Mouse (Mus musculus) cortical plate, adult 2 months (tissue): ENCODE measurements around the gene H2-T3.

Experiments used
- CTCF ChIP-seq: fragments of 200-500 bp; IDR thresholded peaks from 2 replicates; pipeline ENCODE4 v1.5.1; 2011; ENCODE audit warnings: mild to moderate bottlenecking, control low read depth, low read length; ENCODE audit not compliant: insufficient read depth; ENCODE audit errors: extremely low read depth
- POLR2A ChIP-seq: fragments of 200-500 bp; IDR thresholded peaks from 2 replicates; pipeline ENCODE4 v1.6.1; 2011; ENCODE audit warnings: mild to moderate bottlenecking, low read length, control low read depth; ENCODE audit not compliant: insufficient read depth; ENCODE audit errors: extremely low read depth

GRCm38 (mm10) chr17:36237321-36237921, 47.3 kb upstream of the H2-T3 start:
- no peak for TF ChIP-seq POLR2A
- no peak for TF ChIP-seq CTCF
